Mouse (Mus musculus) thymus, adult 2 months (tissue): Measurements from ENCODE around the gene Usp2.

Source experiments
- CTCF ChIP-seq: fragments of 200-500 bp; IDR thresholded peaks from 2 replicates; pipeline ENCODE4 v1.5.1; 2012; ENCODE audit warnings: mild to moderate bottlenecking, control low read depth, low read length, moderate library complexity, borderline replicate concordance; ENCODE audit not compliant: control insufficient read depth, poor library complexity, insufficient read depth; ENCODE audit errors: extremely low read depth
- POLR2A ChIP-seq: fragments of 200-500 bp; IDR thresholded peaks from 2 replicates; pipeline ENCODE4 v1.6.1; 2012; ENCODE audit warnings: mild to moderate bottlenecking, low read length, control low read depth, moderate library complexity; ENCODE audit not compliant: control insufficient read depth, poor library complexity, insufficient read depth; ENCODE audit errors: extremely low read depth

- TF ChIP-seq CTCF (no peak), POLR2A (no peak)
These were observed 1.6 kb upstream of the Usp2 start for GRCm38 (mm10) chr9:44065177-44065576.
